Mouse (Mus musculus) CH12.LX (cell line): ENCODE measurements at regions not wholly inside any gene's neighbourhood (a gene's known extent, or its start where the extent isn't known, plus 50 kb on each side); places are given as distances from the start of the nearest gene placed in this dataset.

Experiments used
- HCFC1 ChIP-seq: IDR thresholded peaks from 2 replicates; pipeline ENCODE4 v1.6.1; 2012; ENCODE audit warnings: low read depth, mild to moderate bottlenecking, inconsistent platforms, low read length, improper control_type of control experiment
- POLR2A ChIP-seq: IDR thresholded peaks from 2 replicates; pipeline ENCODE4 v1.6.1; 2011; ENCODE audit warnings: low read depth, mild to moderate bottlenecking, improper control_type of control experiment, low read length
- UBTF ChIP-seq: IDR thresholded peaks from 2 replicates; pipeline ENCODE4 v1.6.1; 2012; ENCODE audit warnings: low read depth, mild to moderate bottlenecking, inconsistent platforms, low read length, improper control_type of control experiment, moderate library complexity

- TF ChIP-seq HCFC1 = no peak
- TF ChIP-seq POLR2A = no peak
- no peak for TF ChIP-seq UBTF
Measured at GRCm38 (mm10) chr9:47909051-47909450, 252.8 kb upstream of the Nxpe4 start.
